Mouse (Mus musculus) G1E (cell line): Measurements from ENCODE around the gene Clmp. TPM values are rescaled to one million over a fixed set of nuclear protein-coding genes. Genes with fewer than 3 reads are reported as not detected.

Experiments
- ATAC-seq: 2 replicates; pipeline ENCODE4 v1.8.0; 2016; ENCODE audit warnings: mild to moderate bottlenecking; ENCODE audit not compliant: insufficient number of reproducible peaks, poor library complexity, low FRiP score, severe bottlenecking; ENCODE audit errors: extremely low read depth
- DNase-seq: peaks from one replicate; pipeline ENCODE4 v3.0.0; 2012; ENCODE audit warnings: low spot score
- H3K27me3 ChIP-seq: 2 replicates; pipeline ENCODE4 v1.6.1; 2012; ENCODE audit warnings: mild to moderate bottlenecking, low read length, inconsistent platforms; ENCODE audit not compliant: insufficient read depth
- H3K36me3 ChIP-seq: replicated peaks from 2 replicates; pipeline ENCODE3; 2012; ENCODE audit warnings: mild to moderate bottlenecking, inconsistent platforms
- H3K4me1 ChIP-seq: 2 replicates; pipeline ENCODE4 v1.6.1; 2012; ENCODE audit warnings: low read depth, low read length, inconsistent platforms, mixed read lengths; ENCODE audit not compliant: insufficient read depth
- H3K4me3 ChIP-seq: 2 replicates; pipeline ENCODE4 v1.5.1; 2012; ENCODE audit warnings: low read depth, mild to moderate bottlenecking, inconsistent platforms, low read length, moderate library complexity, mixed read lengths
- H3K9me3 ChIP-seq: replicated peaks from 2 replicates; pipeline ENCODE4 v1.6.1; 2012; ENCODE audit warnings: inconsistent platforms
- CTCF ChIP-seq: IDR thresholded peaks from 2 replicates; pipeline ENCODE4 v1.5.1; 2012; ENCODE audit warnings: low read depth, low read length, inconsistent platforms, mixed read lengths
- GATA1 ChIP-seq: IDR thresholded peaks from 2 replicates; pipeline ENCODE4 v1.6.1; 2012; ENCODE audit warnings: borderline replicate concordance, low read length, inconsistent platforms, mixed read lengths
- GATA2 ChIP-seq: IDR thresholded peaks from 2 replicates; pipeline ENCODE4 v1.6.1; 2012; ENCODE audit warnings: low read depth, low read length, inconsistent platforms, borderline replicate concordance
- POLR2AphosphoS5 ChIP-seq: IDR thresholded peaks from 2 replicates; pipeline ENCODE4 v1.6.1; 2012; ENCODE audit warnings: low read depth, low read length, inconsistent platforms; ENCODE audit not compliant: insufficient replicate concordance
- TAL1 ChIP-seq: conservative IDR thresholded peaks from 2 replicates; pipeline ENCODE4 v1.6.1; 2012; ENCODE audit warnings: low read depth, low read length, inconsistent platforms, mixed read lengths
- polyA plus RNA-seq: library from polyadenylated mRNA; stranded (reverse); fragments of >175 nt; gene quantifications from 2 replicates; pipeline ENCODE4 v1.2.3, GENCODE M21; 2012
- total RNA-seq, 2 experiments: library from RNA; stranded (forward) in 1 of 2; stranded (reverse) in 1 of 2; fragments of 200-1000 nt in 1 of 2; fragments of >200 nt in 1 of 2; fragmentation: Nextera tagmentation in 1 of 2; gene quantifications; 2 replicates each; pipeline ENCODE4 v1.2.3; 2014 to 2017

Clmp gene
- total RNA-seq (2014; fragmentation: Nextera tagmentation) (not detected in 2 replicates), total RNA-seq (2017) (0.05 and 0.12 TPM in 2 replicates), polyA plus RNA-seq (not detected in 2 replicates)

- Histone ChIP-seq H3K4me3 (no peak within 1 kb of the TSS), H3K27me3 (no peaks in the 10 kb centered on the region), H3K9me3 (peaks cover 5% of the 10 kb centered on the region; the same call in 1 of the 2 replicates), H3K36me3 (no peaks in the 10 kb centered on the region), H3K4me1 (no peaks in the 10 kb centered on the region)
- TF ChIP-seq TAL1 (no peak), CTCF (no peak), GATA2 (no peak), POLR2AphosphoS5 (no peak), GATA1 (no peak)
- no peak for ATAC-seq
- no peak for DNase-seq
Measured at GRCm38 (mm10) chr9:40685801-40686420, at the start of gene Clmp. Gene Clmp, plus strand, starts transcription at chr9:40685962.

GRCm38 (mm10) chr9:40636054-40636453, 49.7 kb upstream of the Clmp start:
- DNase-seq (peak; percentile 26), ATAC-seq (no peak)
- no peaks in the 10 kb centered on the region for H3K27me3 ChIP-seq
- no peak overlapping the region for H3K4me3 ChIP-seq
- H3K36me3 ChIP-seq, result no peaks in the 10 kb centered on the region
- no peaks in the 10 kb centered on the region for H3K9me3 ChIP-seq
- H3K4me1 ChIP-seq, result no peaks in the 10 kb centered on the region
- TF ChIP-seq GATA1 (no peak), CTCF (peak; percentile 66)

GRCm38 (mm10) chr9:40637705-40638393, 47.9 kb upstream of the Clmp start:
- no peaks in the 10 kb centered on the region for H3K27me3 ChIP-seq
- H3K4me3 ChIP-seq, result no peak overlapping the region
- no peaks in the 10 kb centered on the region for H3K36me3 ChIP-seq
- DNase-seq, result no peak
- TF ChIP-seq TAL1 (no peak), CTCF (no peak), POLR2AphosphoS5 (no peak), GATA2 (no peak), GATA1 (no peak)
- H3K9me3 ChIP-seq, result no peaks in the 10 kb centered on the region
- no peak for ATAC-seq
- no peaks in the 10 kb centered on the region for H3K4me1 ChIP-seq

- H3K4me1 ChIP-seq, result no peaks in the 10 kb centered on the region
- no peaks in the 10 kb centered on the region for H3K36me3 ChIP-seq
- H3K9me3 ChIP-seq, result no peaks in the 10 kb centered on the region
- TF ChIP-seq POLR2AphosphoS5 (no peak), GATA1 (no peak), CTCF (no peak), TAL1 (no peak), GATA2 (no peak)
- DNase-seq, result no peak
- H3K27me3 ChIP-seq, result no peaks in the 10 kb centered on the region
- no peak overlapping the region for H3K4me3 ChIP-seq
- ATAC-seq, result no peak
Measured at GRCm38 (mm10) chr9:40638394-40639049, 47.2 kb upstream of the Clmp start.

- H3K4me3 ChIP-seq, result no peak overlapping the region
- no peak for ATAC-seq
- DNase-seq, result no peak
- H3K27me3 ChIP-seq, result no peaks in the 10 kb centered on the region
- no peak for TF ChIP-seq CTCF
- TF ChIP-seq TAL1, result no peak
- TF ChIP-seq GATA1, result no peak
- no peak for TF ChIP-seq GATA2
- no peak for TF ChIP-seq POLR2AphosphoS5
- H3K36me3 ChIP-seq, result no peaks in the 10 kb centered on the region
- H3K9me3 ChIP-seq, result no peaks in the 10 kb centered on the region
- H3K4me1 ChIP-seq, result no peaks in the 10 kb centered on the region
Measured at GRCm38 (mm10) chr9:40639536-40640187, 46.1 kb upstream of the Clmp start.

GRCm38 (mm10) chr9:40641318-40641717, 44.4 kb upstream of the Clmp start:
- H3K36me3 ChIP-seq, result no peaks in the 10 kb centered on the region
- no peak for TF ChIP-seq GATA2
- TF ChIP-seq CTCF, result no peak
- no peak for TF ChIP-seq GATA1
- no peak for TF ChIP-seq TAL1
- no peak for TF ChIP-seq POLR2AphosphoS5
- no peak overlapping the region for H3K4me3 ChIP-seq
- DNase-seq (no peak), ATAC-seq (no peak)
- H3K9me3 ChIP-seq, result no peaks in the 10 kb centered on the region
- H3K27me3 ChIP-seq, result no peaks in the 10 kb centered on the region
- no peaks in the 10 kb centered on the region for H3K4me1 ChIP-seq
